In genomic region chr10:80757717-80758116, GRCm38 (mm10) we compare ENCODE assay signal across 8 mouse cellular contexts. TPM values are rescaled to one million over a fixed set of nuclear protein-coding genes. Genes with fewer than 3 reads are reported as not detected.
DNase-seq lines count a peak whose midpoint lies in the region; ATAC-seq lines count a peak whose summit lies in the region.

No protein-coding gene starts in this region.

- H3K36me3 ChIP-seq in heart, embryonic 15.5 days: no peaks in the 10 kb centered on the region
- H3K36me3 ChIP-seq in liver, embryonic 15.5 days (replicated peaks): peaks cover 5% of the 10 kb centered on the region; the same call in 1 of the 2 replicates
- H3K36me3 ChIP-seq in neural tube, embryonic 12.5 days: no peaks in the 10 kb centered on the region

- H3K9me3 ChIP-seq in heart, embryonic 15.5 days (replicated peaks): no peaks in the 10 kb centered on the region
- H3K9me3 ChIP-seq in liver, embryonic 15.5 days (replicated peaks): no peaks in the 10 kb centered on the region
- no peaks in the 10 kb centered on the region for H3K9me3 ChIP-seq in neural tube, embryonic 12.5 days

- peak overlapping the region; percentile 74 for H3K4me2 ChIP-seq in heart, embryonic 15.5 days
- H3K4me2 ChIP-seq in liver, embryonic 15.5 days: peak overlapping the region; percentile 81; the same call in 1 of the 2 replicates
- peak overlapping the region; percentile 93; the same call in 1 of the 2 replicates for H3K4me2 ChIP-seq in neural tube, embryonic 12.5 days (replicated peaks)

- no peak overlapping the region for H3K9ac ChIP-seq in heart, embryonic 15.5 days
- no peak overlapping the region for H3K9ac ChIP-seq in liver, embryonic 15.5 days
- peak overlapping the region; percentile 44; the same call in 1 of the 2 replicates for H3K9ac ChIP-seq in neural tube, embryonic 12.5 days

- ATAC-seq in erythroid progenitor cell, adult 5-6 weeks (replicated peaks; ENCODE audit: low FRiP score, poor library complexity, severe bottlenecking): peak; percentile 70
- peak; percentile 40 for ATAC-seq in heart, embryonic 15.5 days (replicated peaks; ENCODE audit: insufficient number of reproducible peaks, insufficient read depth, low FRiP score, low read depth)
- ATAC-seq in liver, embryonic 15.5 days (ENCODE audit: insufficient read depth): no peak
- no peak for ATAC-seq in neural tube, embryonic 12.5 days (ENCODE audit: low FRiP score, low read depth)

- H3K4me3 ChIP-seq in heart, embryonic 15.5 days: peak overlapping the region; percentile 89; the same call in 1 of the 2 replicates
- H3K4me3 ChIP-seq in liver, embryonic 15.5 days (replicated peaks): peak overlapping the region; percentile 96; the same call in 1 of the 2 replicates
- H3K4me3 ChIP-seq in neural tube, embryonic 12.5 days: no peak overlapping the region

- H3K27ac ChIP-seq in heart, embryonic 15.5 days: peak overlapping the region; percentile 87
- no peak overlapping the region for H3K27ac ChIP-seq in liver, embryonic 15.5 days (replicated peaks)
- no peak overlapping the region for H3K27ac ChIP-seq in neural tube, embryonic 12.5 days

- peak; percentile 74 to 76 for DNase-seq in B cell, adult 2 months
- DNase-seq in adrenal gland, postnatal 25 days: peak; percentile 81
- peak; percentile 84 for DNase-seq in kidney, postnatal 14 days
- peak; percentile 55 for DNase-seq in testis, postnatal 14 days (ENCODE audit: low spot score)

- 25% methylated on average over 5 of the region's 5 CpGs for WGBS in heart, embryonic 15.5 days
- 47% methylated on average over 5 of the region's 5 CpGs for WGBS in liver, embryonic 15.5 days (ENCODE audit: insufficient replicate concordance)
- WGBS in neural tube, embryonic 12.5 days: 49% methylated on average over 5 of the region's 5 CpGs

- H3K4me1 ChIP-seq in heart, embryonic 15.5 days (replicated peaks): peaks cover 70% of the 10 kb centered on the region
- peaks cover 75% of the 10 kb centered on the region for H3K4me1 ChIP-seq in liver, embryonic 15.5 days (replicated peaks)
- peaks cover 38% of the 10 kb centered on the region for H3K4me1 ChIP-seq in neural tube, embryonic 12.5 days

- H3K27me3 ChIP-seq in heart, embryonic 15.5 days: no peaks in the 10 kb centered on the region
- H3K27me3 ChIP-seq in liver, embryonic 15.5 days: no peaks in the 10 kb centered on the region
- no peaks in the 10 kb centered on the region for H3K27me3 ChIP-seq in neural tube, embryonic 12.5 days (replicated peaks)

RNA-seq across cellular contexts. Expression of gene Dot1l, which starts 2.7 kb away (rescaled TPM):
- total RNA-seq in adrenal gland, postnatal 25 days (2021): 97.3 and 102 TPM in 2 replicates
- 69.6 and 105 TPM in 2 replicates for total RNA-seq in erythroid progenitor cell, adult 5-6 weeks (2015; ENCODE audit: low replicate concordance)
- total RNA-seq in erythroid progenitor cell, adult 5-6 weeks (2017; ENCODE audit: low replicate concordance): 51.7 and 61.7 TPM in 2 replicates
- polyA plus RNA-seq in heart, embryonic 15.5 days (2015; fragmentation: Nextera tagmentation; extraction: Ambion mirVana): 16.1 and 22.4 TPM in 2 replicates
- 8.1 and 9.3 TPM in 2 replicates for polyA plus RNA-seq in liver, embryonic 15.5 days (2015; fragmentation: Nextera tagmentation; extraction: Ambion mirVana)
- polyA plus RNA-seq in neural tube, embryonic 12.5 days (2016; fragmentation: Nextera tagmentation; extraction: Ambion mirVana): 26.3 and 26.5 TPM in 2 replicates

RNA-seq across cellular contexts. Expression of gene Ap3d1, which starts 15.7 kb away (rescaled TPM):
- 94.4 and 102 TPM in 2 replicates for total RNA-seq in adrenal gland, postnatal 25 days (2021)
- 42.8 and 69.6 TPM in 2 replicates for total RNA-seq in erythroid progenitor cell, adult 5-6 weeks (2015; ENCODE audit: low replicate concordance)
- 66.0 and 111 TPM in 2 replicates for total RNA-seq in erythroid progenitor cell, adult 5-6 weeks (2017; ENCODE audit: low replicate concordance)
- 45.0 and 51.4 TPM in 2 replicates for polyA plus RNA-seq in heart, embryonic 15.5 days (2015; fragmentation: Nextera tagmentation; extraction: Ambion mirVana)
- polyA plus RNA-seq in liver, embryonic 15.5 days (2015; fragmentation: Nextera tagmentation; extraction: Ambion mirVana): 20.2 and 21.8 TPM in 2 replicates
- polyA plus RNA-seq in neural tube, embryonic 12.5 days (2016; fragmentation: Nextera tagmentation; extraction: Ambion mirVana): 93.9 and 95.1 TPM in 2 replicates

RNA-seq across cellular contexts. Expression of gene Sf3a2, which starts 40.3 kb away (rescaled TPM):
- total RNA-seq in adrenal gland, postnatal 25 days (2021): 56.7 and 60.1 TPM in 2 replicates
- 34.2 and 48.6 TPM in 2 replicates for total RNA-seq in erythroid progenitor cell, adult 5-6 weeks (2015; ENCODE audit: low replicate concordance)
- 16.8 and 18.1 TPM in 2 replicates for total RNA-seq in erythroid progenitor cell, adult 5-6 weeks (2017; ENCODE audit: low replicate concordance)
- 38.3 and 48.3 TPM in 2 replicates for polyA plus RNA-seq in heart, embryonic 15.5 days (2015; fragmentation: Nextera tagmentation; extraction: Ambion mirVana)
- 31.3 and 32.8 TPM in 2 replicates for polyA plus RNA-seq in liver, embryonic 15.5 days (2015; fragmentation: Nextera tagmentation; extraction: Ambion mirVana)
- polyA plus RNA-seq in neural tube, embryonic 12.5 days (2016; fragmentation: Nextera tagmentation; extraction: Ambion mirVana): 66.8 and 72.4 TPM in 2 replicates

RNA-seq across cellular contexts. Expression of gene Plekhj1, which starts 40.7 kb away (rescaled TPM):
- 114 and 132 TPM in 2 replicates for total RNA-seq in adrenal gland, postnatal 25 days (2021)
- total RNA-seq in erythroid progenitor cell, adult 5-6 weeks (2015; ENCODE audit: low replicate concordance): 71.0 and 81.7 TPM in 2 replicates
- total RNA-seq in erythroid progenitor cell, adult 5-6 weeks (2017; ENCODE audit: low replicate concordance): 18.9 and 38.1 TPM in 2 replicates
- 65.2 and 83.1 TPM in 2 replicates for polyA plus RNA-seq in heart, embryonic 15.5 days (2015; fragmentation: Nextera tagmentation; extraction: Ambion mirVana)
- polyA plus RNA-seq in liver, embryonic 15.5 days (2015; fragmentation: Nextera tagmentation; extraction: Ambion mirVana): 73.6 and 83.0 TPM in 2 replicates
- 155 TPM in 2 replicates for polyA plus RNA-seq in neural tube, embryonic 12.5 days (2016; fragmentation: Nextera tagmentation; extraction: Ambion mirVana)

RNA-seq across cellular contexts. Expression of gene Amh, which starts 47.3 kb away (rescaled TPM):
- 0.79 and 0.90 TPM in 2 replicates for total RNA-seq in adrenal gland, postnatal 25 days (2021)
- total RNA-seq in erythroid progenitor cell, adult 5-6 weeks (2015; ENCODE audit: low replicate concordance): not detected in 2 replicates
- total RNA-seq in erythroid progenitor cell, adult 5-6 weeks (2017; ENCODE audit: low replicate concordance): not detected in 2 replicates
- polyA plus RNA-seq in heart, embryonic 15.5 days (2015; fragmentation: Nextera tagmentation; extraction: Ambion mirVana): 0.16 and 0.19 TPM in 2 replicates
- polyA plus RNA-seq in liver, embryonic 15.5 days (2015; fragmentation: Nextera tagmentation; extraction: Ambion mirVana): 0.10 and 0.12 TPM in 2 replicates
- polyA plus RNA-seq in neural tube, embryonic 12.5 days (2016; fragmentation: Nextera tagmentation; extraction: Ambion mirVana): not detected in 2 replicates

Comparison
In these comparisons a context has a peak if more than half of its experiments do, and no peak if none do; other contexts are left out.
1. ATAC-seq: peak in erythroid progenitor cell, adult 5-6 weeks (single experiment) and heart, embryonic 15.5 days (single experiment); none in liver, embryonic 15.5 days (single experiment) and neural tube, embryonic 12.5 days (single experiment).
2. Peak in every context shown above with its lines, with median percentiles within 50 percentile points of each other: DNase-seq and H3K4me2 ChIP-seq.